Mouse (Mus musculus): Measurements from ENCODE around the gene Coa3. TPM values are rescaled to one million over a fixed set of nuclear protein-coding genes. Genes with fewer than 3 reads are reported as not detected.

Coa3 gene
- polyA plus RNA-seq (2017; shearing (Covaris generic)): 100 to 1,000 TPM; 101 to 110 TPM

DNA sequence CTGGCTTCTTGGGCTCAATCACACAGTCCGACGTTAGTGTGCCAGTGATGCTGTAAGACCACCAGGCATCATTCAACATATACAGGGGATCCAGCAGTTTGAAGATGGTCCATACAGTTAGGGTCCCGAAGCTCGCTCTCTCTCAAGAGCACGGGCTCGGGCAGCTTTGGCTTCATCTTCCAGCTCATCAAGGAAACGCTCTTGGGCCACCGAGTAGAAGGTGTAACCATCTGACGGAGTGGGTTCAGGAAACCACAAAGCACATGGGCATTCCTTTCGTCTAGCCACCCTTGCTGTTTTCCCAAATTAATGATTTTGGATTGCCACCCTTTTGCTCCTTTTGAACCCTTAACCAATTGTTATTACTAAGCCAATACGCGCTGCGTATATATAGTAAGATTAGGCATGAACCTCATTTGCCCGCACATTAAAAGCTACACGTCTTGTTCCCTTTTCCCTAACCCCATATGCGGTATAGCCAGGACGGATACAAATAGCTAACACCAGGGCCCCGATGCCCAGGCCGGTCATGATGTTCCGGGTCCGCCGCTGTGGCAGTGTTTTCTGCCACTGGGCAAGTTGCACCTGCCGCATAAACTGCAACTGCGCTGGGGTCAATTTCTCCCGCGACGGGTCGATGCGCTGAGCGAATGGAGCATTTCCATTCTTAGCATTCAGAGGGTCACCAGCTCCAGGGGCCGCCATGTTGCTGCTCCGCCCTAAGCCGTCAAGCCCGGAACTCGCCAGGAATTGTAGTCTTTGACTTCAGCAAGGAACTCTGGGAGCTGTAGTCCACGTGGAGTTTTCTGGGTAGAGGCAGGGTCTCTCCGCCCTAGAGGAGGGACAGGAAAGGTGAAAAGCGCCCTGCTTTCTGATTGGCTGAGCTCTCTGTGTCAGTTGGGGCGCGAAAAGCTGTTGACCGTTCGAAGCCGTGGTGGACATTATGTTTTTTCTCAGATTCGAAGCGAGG lies at the start of gene Coa3, which contains the start of gene Cntd1:
Gene Coa3, minus strand, starts transcription at position 892 of the 970 bp plus-strand sequence.
Gene Cntd1, plus strand, starts transcription at position 790 of the 970 bp plus-strand sequence.

DNA sequence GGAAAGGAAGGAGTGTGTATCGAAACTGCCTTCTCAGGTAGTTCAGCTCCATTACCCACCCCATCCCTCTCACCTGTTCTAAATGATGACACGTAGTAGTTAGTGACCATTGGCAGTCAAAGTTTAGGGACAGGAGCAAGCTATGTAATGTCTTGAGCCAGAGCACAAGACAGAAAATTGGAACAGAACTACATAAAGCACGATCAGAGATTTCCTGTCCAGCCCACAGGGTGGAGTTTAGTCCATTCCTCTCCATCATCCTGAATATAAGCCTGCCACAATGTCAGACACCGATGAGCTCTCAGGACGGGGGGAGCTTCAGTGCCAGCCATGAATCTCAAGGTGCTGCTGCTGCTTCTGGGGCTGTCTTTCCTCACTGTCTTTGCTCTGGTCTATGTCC lies 45.8 kb upstream of the Coa3 start, which contains the start of gene Aoc2:
Gene Aoc2, plus strand, starts transcription at position 301 of the 400 bp plus-strand sequence.

DNA sequence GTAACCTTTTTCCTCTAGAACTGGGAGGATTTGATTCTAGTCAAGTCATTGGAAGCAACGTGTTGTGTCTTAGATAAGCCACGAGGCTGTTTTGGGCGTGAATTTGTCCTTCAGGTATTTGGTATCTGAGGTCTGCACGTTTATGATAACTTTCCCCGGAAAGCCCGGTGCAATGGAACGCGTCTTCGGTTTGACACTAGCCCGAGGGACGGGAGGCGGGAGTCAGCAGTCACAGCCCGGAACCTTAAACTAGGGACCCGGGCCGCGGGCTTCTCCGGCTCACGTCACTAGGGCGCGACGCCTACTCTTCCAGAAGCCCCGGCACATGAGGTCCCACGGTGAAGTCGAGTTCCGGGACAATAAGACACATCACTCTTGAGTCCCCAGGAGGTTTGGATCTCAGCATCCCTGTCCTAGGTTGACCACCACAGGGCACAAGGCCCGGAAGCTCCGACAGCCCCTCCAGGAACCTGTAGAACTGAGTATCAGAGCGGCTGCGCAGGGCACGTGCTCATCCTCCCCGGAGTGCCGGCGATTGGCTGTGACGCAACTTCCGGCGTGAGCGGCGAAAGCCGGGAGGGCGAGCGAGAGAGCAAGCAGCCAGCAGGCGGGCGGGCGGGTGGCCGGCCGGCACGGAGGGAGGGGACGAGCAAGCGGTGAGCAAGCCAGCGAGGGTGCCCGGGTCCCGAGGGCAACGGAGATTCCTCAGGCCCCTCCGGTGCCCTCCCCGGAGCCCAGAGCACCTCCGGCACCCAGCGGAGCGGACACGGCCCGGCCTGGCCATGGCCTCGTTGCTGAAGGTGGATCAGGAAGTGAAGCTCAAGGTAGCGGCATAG lies 37.0 kb upstream of the Coa3 start, which contains the start of gene Psme3:
Gene Psme3, plus strand, starts transcription at position 549 of the 836 bp plus-strand sequence.

DNA sequence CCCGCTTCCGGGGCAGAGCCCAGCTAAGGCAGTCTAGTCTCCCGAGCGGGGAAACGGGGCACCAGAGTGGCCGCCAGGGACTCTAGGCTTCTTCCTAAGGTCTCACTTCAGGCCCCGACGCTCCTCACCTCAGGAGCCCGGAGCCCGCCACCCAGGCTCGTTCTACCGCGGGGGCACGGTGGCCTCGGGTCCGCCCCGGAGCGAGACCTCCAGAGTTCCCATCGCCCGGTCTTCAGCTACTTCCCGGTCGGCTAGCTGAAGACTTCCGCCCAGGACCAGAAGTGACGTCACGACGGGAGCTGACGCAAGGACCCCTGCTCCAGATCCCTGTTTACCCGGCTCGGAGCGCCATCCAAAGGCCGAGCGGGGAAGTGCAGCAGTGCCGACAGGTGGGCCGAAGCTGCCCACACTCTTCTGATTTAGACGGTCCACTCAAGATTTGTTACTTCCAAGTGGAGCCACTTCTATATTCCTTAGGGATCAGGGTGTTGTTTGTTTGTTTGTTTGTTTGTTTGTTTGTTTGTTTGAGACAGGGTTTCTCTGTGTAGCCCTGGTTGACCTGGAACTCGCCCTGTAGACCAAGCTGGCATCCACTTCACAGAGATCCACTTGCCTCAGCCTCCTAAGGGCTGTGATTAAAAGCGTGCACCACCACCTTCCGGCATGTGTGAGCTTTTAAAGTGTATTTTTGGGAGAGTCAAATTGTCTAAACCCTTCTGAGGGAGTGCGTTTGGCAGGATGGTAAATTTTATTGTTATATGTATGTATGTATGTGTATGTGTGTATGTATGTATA lies 23.3 kb upstream of the Coa3 start, which contains the start of gene Becn1:
Gene Becn1, minus strand, starts transcription at position 283 of the 795 bp plus-strand sequence.

DNA sequence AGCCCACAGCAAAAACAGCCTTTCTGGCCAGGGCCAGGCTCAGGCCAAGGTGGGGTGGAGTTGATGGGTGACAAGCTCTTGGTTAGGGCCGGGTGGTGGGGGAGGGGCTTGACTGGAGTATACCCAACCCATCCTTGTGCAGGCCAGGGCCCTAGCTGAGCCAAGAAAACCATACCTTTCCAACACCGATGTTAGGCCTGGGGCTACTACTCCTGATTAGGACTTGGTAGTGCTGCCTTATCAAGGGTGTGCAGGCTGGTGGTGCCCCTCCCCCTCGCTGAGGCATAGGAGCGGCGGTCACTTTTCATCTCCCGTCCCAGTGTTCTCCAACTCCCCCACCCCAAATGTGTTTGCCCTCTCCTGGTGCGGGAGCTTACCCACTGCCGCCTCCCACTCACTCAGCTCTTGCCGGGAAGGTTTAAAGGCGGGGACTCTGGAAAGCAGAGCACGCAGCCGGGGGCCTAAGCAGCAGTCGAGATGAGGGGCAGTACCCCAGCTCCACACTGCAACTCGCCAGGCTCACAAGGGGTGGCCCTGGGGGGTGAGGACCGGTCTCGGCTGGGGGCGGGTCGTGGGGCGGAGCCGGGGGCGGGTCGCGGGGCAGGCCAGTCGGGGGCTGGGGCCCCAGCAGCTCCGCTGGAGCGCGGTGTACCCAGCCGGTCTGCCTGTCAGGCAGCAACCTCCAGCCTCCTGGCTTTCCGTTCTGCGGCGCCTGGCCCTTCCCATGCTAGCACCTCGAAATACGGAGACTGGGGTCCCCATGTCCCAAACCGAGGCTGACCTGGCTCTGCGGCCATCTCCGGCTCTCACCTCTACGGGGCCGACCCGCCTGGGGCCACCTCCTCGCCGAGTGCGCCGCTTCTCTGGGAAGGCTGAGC lies 18.7 kb downstream of the Coa3 start, which contains the start of gene Wnk4:
Gene Wnk4, plus strand, starts transcription at position 620 of the 878 bp plus-strand sequence.

DNA sequence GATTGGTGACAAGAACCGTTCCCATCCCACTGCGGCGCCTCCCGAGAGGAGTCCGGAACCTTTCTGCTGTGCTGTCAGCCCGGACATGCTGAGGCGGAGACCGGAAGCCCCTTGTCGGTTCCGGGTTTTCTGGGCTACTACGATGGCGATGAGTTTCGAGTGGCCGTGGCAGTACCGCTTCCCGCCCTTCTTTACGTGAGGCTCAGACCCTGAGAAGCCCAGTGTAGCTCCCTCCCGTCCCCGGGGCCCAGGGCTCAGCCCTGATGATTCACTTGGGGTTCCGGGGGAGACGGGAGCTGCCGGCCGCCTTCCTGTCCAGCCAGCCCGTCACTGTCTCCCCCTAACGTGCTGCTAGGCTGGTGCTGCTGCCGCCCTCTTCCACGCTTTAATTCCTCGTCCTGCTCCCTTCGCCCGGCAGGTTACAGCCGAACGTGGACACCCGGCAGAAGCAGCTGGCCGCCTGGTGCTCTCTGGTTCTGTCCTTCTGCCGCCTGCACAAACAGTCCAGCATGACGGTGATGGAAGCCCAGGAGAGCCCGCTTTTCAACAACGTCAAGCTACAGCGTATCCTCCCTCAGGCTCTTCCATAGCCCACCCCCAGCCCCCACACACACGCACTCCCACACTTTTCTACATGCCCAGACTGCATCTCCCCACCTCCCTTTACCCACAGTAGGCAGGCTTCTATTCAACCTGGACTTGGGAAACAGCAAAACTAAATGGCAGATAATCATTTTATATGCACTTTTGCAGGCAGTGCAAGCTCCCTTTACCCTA lies 25.1 kb downstream of the Coa3 start, which contains the start of gene Vps25:
Gene Vps25, plus strand, starts transcription at position 95 of the 777 bp plus-strand sequence.

DNA sequence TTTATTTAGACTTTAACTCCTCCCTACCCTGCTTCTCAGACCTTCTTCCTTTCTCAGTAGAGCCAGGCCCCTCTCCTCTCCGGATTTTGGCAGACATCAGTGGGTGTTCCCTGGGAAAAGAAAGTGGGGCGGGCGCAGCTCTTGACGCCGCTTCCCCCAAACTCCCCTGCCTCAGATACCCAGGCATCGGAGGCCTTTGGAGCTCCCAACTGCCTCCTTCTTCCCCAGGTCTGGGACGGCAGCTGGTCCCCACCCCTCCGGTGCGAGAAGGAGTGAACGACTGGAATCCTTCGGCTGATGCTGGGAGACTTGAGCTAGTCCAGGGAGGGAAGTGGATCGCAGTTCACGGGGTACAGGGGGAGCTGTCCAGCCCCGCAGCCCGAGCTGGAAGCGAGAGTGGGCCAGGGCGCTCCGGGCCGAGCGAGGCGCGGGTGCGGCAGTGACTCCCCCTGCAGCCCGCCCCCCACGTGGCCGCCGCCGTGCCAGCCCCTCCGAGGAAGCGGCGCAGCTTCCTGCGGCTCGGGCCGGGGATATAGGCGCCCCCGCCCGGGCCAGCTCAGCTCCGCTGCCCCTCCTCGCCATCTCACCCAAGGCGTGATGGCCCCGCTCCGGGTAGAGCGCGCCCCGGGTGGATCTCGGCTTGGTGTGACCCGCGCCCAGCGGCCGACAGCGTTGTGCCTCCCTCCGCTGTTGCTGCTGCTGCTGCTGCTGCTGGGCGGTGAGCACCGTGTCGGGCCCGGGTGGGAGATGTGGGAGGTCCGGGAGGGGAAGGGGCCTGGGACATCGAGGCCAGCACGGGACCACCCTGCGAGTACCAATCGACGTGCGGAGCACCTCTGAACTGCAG lies 32.8 kb downstream of the Coa3 start, which contains the start of gene Ramp2:
Gene Ramp2, plus strand, starts transcription at position 174 of the 847 bp plus-strand sequence.

Other genes starting within 250 kb of the Coa3 start
- 10 to 100 TPM; 27.4 to 32.0 TPM for gene Naglu, start 209.1 kb downstream of the Coa3 start, polyA plus RNA-seq (2017; shearing (Covaris generic))
- 1 to 10 TPM in 1 of 2 experiments, under 1 TPM in 1; 0.39 to 2.9 TPM for gene Hsd17b1, start 200.7 kb downstream of the Coa3 start, polyA plus RNA-seq (2017; shearing (Covaris generic))
- gene Coasy, start 196.5 kb downstream of the Coa3 start, polyA plus RNA-seq (2017; shearing (Covaris generic)): 10 to 100 TPM; 26.6 to 33.3 TPM
- gene Mlx, start 191.8 kb downstream of the Coa3 start, polyA plus RNA-seq (2017; shearing (Covaris generic)): 100 to 1,000 TPM in 1 of 2 experiments, 10 to 100 TPM in 1; 81.3 to 127 TPM
- 1 to 10 TPM; 6.8 to 8.2 TPM for gene Psmc3ip, start 183.7 kb downstream of the Coa3 start, polyA plus RNA-seq (2017; shearing (Covaris generic))
- gene Retreg3, start 159.2 kb downstream of the Coa3 start, polyA plus RNA-seq (2017; shearing (Covaris generic)): 10 to 100 TPM; 68.5 to 73.8 TPM
- gene Tubg1, start 159.2 kb downstream of the Coa3 start, polyA plus RNA-seq (2017; shearing (Covaris generic)): 10 to 100 TPM; 36.2 to 39.8 TPM
- gene Tubg2, start 123.2 kb downstream of the Coa3 start, polyA plus RNA-seq (2017; shearing (Covaris generic)): 1 to 10 TPM; 4.0 to 6.8 TPM
- gene Cntnap1, start 108.6 kb downstream of the Coa3 start, polyA plus RNA-seq (2017; shearing (Covaris generic)): under 1 TPM; 0.25 to 0.27 TPM
- gene Plekhh3, start 107.8 kb downstream of the Coa3 start, polyA plus RNA-seq (2017; shearing (Covaris generic)): 1 to 10 TPM in 1 of 2 experiments, under 1 TPM in 1; 0.14 to 1.2 TPM
- 1 to 10 TPM in 1 of 2 experiments, under 1 TPM in 1; 0.70 to 5.0 TPM for gene Ccr10, start 103.7 kb downstream of the Coa3 start, polyA plus RNA-seq (2017; shearing (Covaris generic))
- 10 to 100 TPM; 66.9 to 83.4 TPM for gene Ezh1, start 52.7 kb downstream of the Coa3 start, polyA plus RNA-seq (2017; shearing (Covaris generic))
- gene Ramp2, start 33.1 kb downstream of the Coa3 start, polyA plus RNA-seq (2017; shearing (Covaris generic)): 1 to 10 TPM in 1 of 2 experiments, not detected in 1; 1.3 TPM
- gene Vps25, start 25.4 kb downstream of the Coa3 start, polyA plus RNA-seq (2017; shearing (Covaris generic)): 100 to 1,000 TPM; 145 to 147 TPM
- 1 to 10 TPM; 2.7 to 2.9 TPM for gene Wnk4, start 18.5 kb downstream of the Coa3 start, polyA plus RNA-seq (2017; shearing (Covaris generic))
- 1 to 10 TPM in 1 of 2 experiments, under 1 TPM in 1; 0.90 to 1.2 TPM for gene Cntd1, start 102 bp downstream of the Coa3 start, polyA plus RNA-seq (2017; shearing (Covaris generic))
- 100 to 1,000 TPM; 184 to 206 TPM for gene Becn1, start 23.2 kb upstream of the Coa3 start, polyA plus RNA-seq (2017; shearing (Covaris generic))
- 100 to 1,000 TPM; 161 to 164 TPM for gene Psme3, start 37.1 kb upstream of the Coa3 start, polyA plus RNA-seq (2017; shearing (Covaris generic))
- 1 to 10 TPM; 3.5 to 4.0 TPM for gene Aoc2, start 45.9 kb upstream of the Coa3 start, polyA plus RNA-seq (2017; shearing (Covaris generic))
- under 1 TPM; 0.09 to 0.12 TPM for gene Aoc3, start 51.5 kb upstream of the Coa3 start, polyA plus RNA-seq (2017; shearing (Covaris generic))
- gene G6pc, start 88.4 kb upstream of the Coa3 start, polyA plus RNA-seq (2017; shearing (Covaris generic)): not detected
- gene Aarsd1, start 138.5 kb upstream of the Coa3 start, polyA plus RNA-seq (2017; shearing (Covaris generic)): 10 to 100 TPM; 30.6 to 35.3 TPM
- 1 to 10 TPM; 1.5 to 3.9 TPM for gene Gm27029, start 145.7 kb upstream of the Coa3 start, polyA plus RNA-seq (2017; shearing (Covaris generic))
- gene Rundc1, start 146.0 kb upstream of the Coa3 start, polyA plus RNA-seq (2017; shearing (Covaris generic)): 10 to 100 TPM; 28.1 to 38.0 TPM
- 1 to 10 TPM; 4.3 to 5.1 TPM for gene Ptges3l, start 146.2 kb upstream of the Coa3 start, polyA plus RNA-seq (2017; shearing (Covaris generic))
- 100 to 1,000 TPM; 267 to 297 TPM for gene Rpl27, start 163.2 kb upstream of the Coa3 start, polyA plus RNA-seq (2017; shearing (Covaris generic))
- 100 to 1,000 TPM; 165 to 180 TPM for gene Ifi35, start 169.3 kb upstream of the Coa3 start, polyA plus RNA-seq (2017; shearing (Covaris generic))
- 1 to 10 TPM in 1 of 2 experiments, under 1 TPM in 1; 0.30 to 3.6 TPM for gene Rnd2, start 185.9 kb upstream of the Coa3 start, polyA plus RNA-seq (2017; shearing (Covaris generic))
- under 1 TPM; 0.70 to 0.72 TPM for gene Vat1, start 187.1 kb upstream of the Coa3 start, polyA plus RNA-seq (2017; shearing (Covaris generic))

Data from inflammation-experienced regulatory T-cells (primary cell).